Mouse (Mus musculus): ENCODE measurements around the gene E330014E10Rik. TPM values are rescaled to one million over a fixed set of nuclear protein-coding genes. Genes with fewer than 3 reads are reported as not detected.
"Not testable (repeated sequence)": the region's sequence is repeated elsewhere in the genome, so short reads cannot be mapped to it uniquely, and the experiment has no call there.

Gene E330014E10Rik
- not detected in 2 replicates for polyA plus RNA-seq (2014; fragmentation: Nextera tagmentation; extraction: Ambion mirVana)

- H3K9ac ChIP-seq (ENCODE audit: low read length); H3K27ac ChIP-seq (replicated peaks in 1 of 2; ENCODE audit: control insufficient read depth in 1 of 2, insufficient read depth in 1 of 2, low read depth in 2 of 2, low read length in 2 of 2); ATAC-seq (ENCODE audit: insufficient number of reproducible peaks, insufficient read depth, low FRiP score, low read depth); H3K27me3 ChIP-seq (ENCODE audit: control insufficient read depth, insufficient read depth, low read length); H3K36me3 ChIP-seq (ENCODE audit: control insufficient read depth, insufficient read depth, low read length); H3K4me3 ChIP-seq (ENCODE audit: control insufficient read depth in 1 of 2, insufficient read depth in 1 of 2, low read depth in 1 of 2, low read length in 2 of 2); H3K4me1 ChIP-seq (ENCODE audit: control insufficient read depth in 2 of 2, insufficient read depth in 2 of 2, low read length in 2 of 2); H3K9me3 ChIP-seq (ENCODE audit: control insufficient read depth, low read length); H3K4me2 ChIP-seq (ENCODE audit: low read length): not testable (repeated sequence)
- no CpG with 5 or more reads among the region's 2 CpGs for WGBS
These were observed at the start of gene E330014E10Rik for GRCm38 (mm10) chr5:95775690-95776089. Gene E330014E10Rik, plus strand, starts transcription at chr5:95775990.

- ATAC-seq (ENCODE audit: insufficient number of reproducible peaks, insufficient read depth, low FRiP score, low read depth); H3K9me3 ChIP-seq (ENCODE audit: control insufficient read depth, low read length); H3K36me3 ChIP-seq (ENCODE audit: control insufficient read depth, insufficient read depth, low read length); H3K4me3 ChIP-seq (ENCODE audit: control insufficient read depth in 1 of 2, insufficient read depth in 1 of 2, low read depth in 1 of 2, low read length in 2 of 2); H3K27me3 ChIP-seq (ENCODE audit: control insufficient read depth, insufficient read depth, low read length); H3K27ac ChIP-seq (replicated peaks in 1 of 2; ENCODE audit: control insufficient read depth in 1 of 2, insufficient read depth in 1 of 2, low read depth in 2 of 2, low read length in 2 of 2); H3K4me2 ChIP-seq (ENCODE audit: low read length); H3K9ac ChIP-seq (ENCODE audit: low read length); H3K4me1 ChIP-seq (ENCODE audit: control insufficient read depth in 2 of 2, insufficient read depth in 2 of 2, low read length in 2 of 2): not testable (repeated sequence)
- WGBS: no CpG with 5 or more reads among the region's 1 CpGs
These were observed 39.7 kb upstream of the E330014E10Rik start, which contains the start of gene Gm7978 for GRCm38 (mm10) chr5:95736073-95736472. Gene Gm7978, minus strand, starts transcription at chr5:95736173.

DNA sequence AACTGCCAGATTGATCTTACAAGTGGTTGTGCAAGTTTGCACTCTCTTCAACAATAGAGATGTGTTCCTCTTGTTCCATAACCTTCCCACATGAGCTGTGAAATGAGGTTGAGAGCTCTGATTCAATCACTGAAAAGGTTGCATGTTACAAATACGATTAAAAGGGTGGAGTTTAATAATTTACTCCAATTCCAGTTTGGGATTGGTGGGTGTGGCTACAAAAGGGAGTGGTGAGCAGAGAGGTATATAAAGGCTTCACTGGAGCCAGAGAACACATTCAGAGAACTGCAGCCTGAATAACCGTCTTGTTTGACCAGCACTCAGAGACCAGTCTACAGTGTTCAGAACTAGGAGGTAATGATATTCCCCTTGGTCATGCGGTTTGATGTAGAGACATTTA lies 34.1 kb upstream of the E330014E10Rik start, which contains the start of gene Gm7982:
Gm7982 (plus strand) TSS at position 301 of the 400 bp plus-strand sequence.
- H3K4me1 ChIP-seq (ENCODE audit: control insufficient read depth in 2 of 2, insufficient read depth in 2 of 2, low read length in 2 of 2); H3K4me3 ChIP-seq (ENCODE audit: control insufficient read depth in 1 of 2, insufficient read depth in 1 of 2, low read depth in 1 of 2, low read length in 2 of 2); H3K36me3 ChIP-seq (ENCODE audit: control insufficient read depth, insufficient read depth, low read length); H3K9ac ChIP-seq (ENCODE audit: low read length); H3K4me2 ChIP-seq (ENCODE audit: low read length); H3K27ac ChIP-seq (replicated peaks in 1 of 2; ENCODE audit: control insufficient read depth in 1 of 2, insufficient read depth in 1 of 2, low read depth in 2 of 2, low read length in 2 of 2); H3K27me3 ChIP-seq (ENCODE audit: control insufficient read depth, insufficient read depth, low read length); ATAC-seq (ENCODE audit: insufficient number of reproducible peaks, insufficient read depth, low FRiP score, low read depth); H3K9me3 ChIP-seq (ENCODE audit: control insufficient read depth, low read length): not testable (repeated sequence)
- no CpG with 5 or more reads among the region's 3 CpGs for WGBS

DNA sequence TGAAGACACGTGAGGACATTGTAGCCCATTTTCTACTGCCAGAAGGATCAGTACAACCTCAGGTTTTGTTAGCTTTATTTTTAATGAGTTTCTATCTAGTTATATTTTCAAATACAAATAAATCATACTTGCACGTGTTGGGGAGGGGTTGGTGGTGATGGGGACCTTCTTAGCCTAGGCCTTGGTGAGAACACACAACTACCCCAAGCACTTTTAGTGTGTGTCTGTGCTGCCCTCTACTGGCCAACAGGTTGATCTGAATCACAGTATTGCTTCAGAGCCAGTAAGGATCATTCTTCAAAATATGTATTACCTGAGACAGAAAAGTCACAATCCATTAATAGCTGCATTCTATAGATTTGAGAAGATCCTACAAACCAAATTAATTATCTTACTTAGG lies 35.1 kb downstream of the E330014E10Rik start:
- not testable (repeated sequence) for H3K36me3 ChIP-seq (ENCODE audit: control insufficient read depth, insufficient read depth, low read length); H3K27me3 ChIP-seq (ENCODE audit: control insufficient read depth, insufficient read depth, low read length); H3K27ac ChIP-seq (replicated peaks in 1 of 2; ENCODE audit: control insufficient read depth in 1 of 2, insufficient read depth in 1 of 2, low read depth in 2 of 2, low read length in 2 of 2); ATAC-seq (ENCODE audit: insufficient number of reproducible peaks, insufficient read depth, low FRiP score, low read depth); H3K4me1 ChIP-seq (ENCODE audit: control insufficient read depth in 2 of 2, insufficient read depth in 2 of 2, low read length in 2 of 2); H3K4me2 ChIP-seq (ENCODE audit: low read length); H3K4me3 ChIP-seq (ENCODE audit: control insufficient read depth in 1 of 2, insufficient read depth in 1 of 2, low read depth in 1 of 2, low read length in 2 of 2); H3K9ac ChIP-seq (ENCODE audit: low read length); H3K9me3 ChIP-seq (ENCODE audit: control insufficient read depth, low read length)
- WGBS: 64% methylated on average over 2 of the region's 2 CpGs

GRCm38 (mm10) chr5:95836580-95836979 lies 60.8 kb downstream of the E330014E10Rik start:
- Histone ChIP-seq H3K4me1 (ENCODE audit: control insufficient read depth in 2 of 2, insufficient read depth in 2 of 2, low read length in 2 of 2) (no peaks in the 10 kb centered on the region), H3K9ac (ENCODE audit: low read length) (no peak overlapping the region), H3K4me3 (ENCODE audit: control insufficient read depth in 1 of 2, insufficient read depth in 1 of 2, low read depth in 1 of 2, low read length in 2 of 2) (no peak overlapping the region), H3K9me3 (ENCODE audit: control insufficient read depth, low read length) (0 out of 2 replicates have a peak, but pooled peaks cover 10% of the 10 kb centered on the region), H3K36me3 (ENCODE audit: control insufficient read depth, insufficient read depth, low read length) (no peaks in the 10 kb centered on the region), H3K27me3 (ENCODE audit: control insufficient read depth, insufficient read depth, low read length) (no peaks in the 10 kb centered on the region), H3K27ac (replicated peaks in 1 of 2; ENCODE audit: control insufficient read depth in 1 of 2, insufficient read depth in 1 of 2, low read depth in 2 of 2, low read length in 2 of 2) (no peak overlapping the region), H3K4me2 (ENCODE audit: low read length) (no peak overlapping the region)
- 55% methylated on average over 4 of the region's 4 CpGs for WGBS
- no peak for ATAC-seq (ENCODE audit: insufficient number of reproducible peaks, insufficient read depth, low FRiP score, low read depth)

GRCm38 (mm10) chr5:95854030-95854429 lies 78.2 kb downstream of the E330014E10Rik start:
- Histone ChIP-seq H3K36me3 (ENCODE audit: control insufficient read depth, insufficient read depth, low read length) (no peaks in the 10 kb centered on the region), H3K4me1 (ENCODE audit: control insufficient read depth in 2 of 2, insufficient read depth in 2 of 2, low read length in 2 of 2) (no peaks in the 10 kb centered on the region), H3K9me3 (ENCODE audit: control insufficient read depth, low read length) (no peaks in the 10 kb centered on the region), H3K4me2 (ENCODE audit: low read length) (no peak overlapping the region), H3K27ac (replicated peaks in 1 of 2; ENCODE audit: control insufficient read depth in 1 of 2, insufficient read depth in 1 of 2, low read depth in 2 of 2, low read length in 2 of 2) (no peak overlapping the region), H3K4me3 (ENCODE audit: control insufficient read depth in 1 of 2, insufficient read depth in 1 of 2, low read depth in 1 of 2, low read length in 2 of 2) (no peak overlapping the region), H3K27me3 (ENCODE audit: control insufficient read depth, insufficient read depth, low read length) (no peaks in the 10 kb centered on the region), H3K9ac (ENCODE audit: low read length) (no peak overlapping the region)
- WGBS: 69% methylated on average over 3 of the region's 3 CpGs
- ATAC-seq (ENCODE audit: insufficient number of reproducible peaks, insufficient read depth, low FRiP score, low read depth): no peak

Other genes with a start within 250 kb of the E330014E10Rik start
- not detected in 2 replicates for gene Gm7971, start 181.1 kb upstream of the E330014E10Rik start, polyA plus RNA-seq (2014; fragmentation: Nextera tagmentation; extraction: Ambion mirVana)
- gene Gm7978, start 39.8 kb upstream of the E330014E10Rik start, polyA plus RNA-seq (2014; fragmentation: Nextera tagmentation; extraction: Ambion mirVana): not detected in 2 replicates
- gene Gm7982, start 34.0 kb upstream of the E330014E10Rik start, polyA plus RNA-seq (2014; fragmentation: Nextera tagmentation; extraction: Ambion mirVana): not detected in 2 replicates
- gene Cxcl13, start 181.0 kb downstream of the E330014E10Rik start, polyA plus RNA-seq (2014; fragmentation: Nextera tagmentation; extraction: Ambion mirVana): 0.18 and 1.9 TPM in 2 replicates